Mouse (Mus musculus) erythroblast, adult 5-6 weeks (primary cell): ENCODE measurements around the gene Vapb. TPM values are rescaled to one million over a fixed set of nuclear protein-coding genes. Genes with fewer than 3 reads are reported as not detected.

ENCODE experiments used
- ATAC-seq: replicated peaks from 2 replicates; pipeline ENCODE4 v1.8.0; 2016; ENCODE audit warnings: moderate number of reproducible peaks, mild to moderate bottlenecking, moderate TSS enrichment, inconsistent platforms; ENCODE audit not compliant: poor library complexity, low FRiP score, severe bottlenecking
- total RNA-seq, 2 experiments: library from RNA; stranded (forward) in 1 of 2; stranded (reverse) in 1 of 2; fragments of 150-400 nt in 1 of 2; fragments of 200-764, 138-1000 nt in 1 of 2; gene quantifications; 2 replicates each; pipeline versions ENCODE4 v1.2.3 to v1.2.4; 2015 to 2017; ENCODE audit warnings: low replicate concordance in 2 of 2

Gene Vapb
- total RNA-seq, 2 experiments from 2014 or later, result 3.1 to 7.0 TPM

DNA sequence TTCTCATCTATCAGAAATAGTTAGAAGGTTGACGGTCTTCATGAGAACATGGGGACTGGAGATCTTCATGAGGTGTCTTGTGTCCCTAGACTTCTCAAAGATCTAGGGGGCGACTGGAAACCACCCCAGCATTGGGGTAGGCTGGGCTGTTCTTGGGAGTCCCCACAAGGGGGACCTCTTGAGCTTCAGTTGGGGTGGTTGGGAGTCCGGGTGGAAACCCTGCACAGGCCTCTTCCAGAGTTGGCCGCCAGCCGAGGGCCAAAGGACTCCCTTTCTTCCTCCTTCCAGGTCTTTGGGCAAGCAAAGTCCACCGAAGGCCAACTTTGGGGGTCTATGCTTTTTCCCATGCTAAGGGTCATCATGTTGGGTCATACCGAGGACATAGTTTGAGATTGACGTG, 74.5 kb downstream of the Vapb start:
- ATAC-seq, result no peak

DNA sequence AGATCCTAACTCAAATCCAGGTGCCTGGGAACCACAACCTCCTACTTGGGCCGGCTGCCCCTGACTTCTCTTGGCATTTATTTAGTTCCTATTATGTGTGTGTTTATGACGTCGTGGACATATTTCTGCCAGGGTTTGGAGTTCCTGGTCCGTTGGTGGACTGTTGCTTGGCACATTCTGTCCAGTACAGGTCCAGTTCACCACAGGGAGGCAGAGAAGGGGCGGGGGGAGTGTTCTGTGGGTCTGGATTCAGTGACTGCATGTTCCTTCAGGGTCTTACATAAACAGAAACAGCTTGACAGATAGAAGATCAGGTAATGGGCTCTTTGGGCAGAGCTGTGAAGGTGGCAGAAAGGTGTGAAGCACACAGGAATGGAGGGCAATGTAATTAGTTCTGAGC, 75.8 kb downstream of the Vapb start:
- ATAC-seq, result no peak

DNA sequence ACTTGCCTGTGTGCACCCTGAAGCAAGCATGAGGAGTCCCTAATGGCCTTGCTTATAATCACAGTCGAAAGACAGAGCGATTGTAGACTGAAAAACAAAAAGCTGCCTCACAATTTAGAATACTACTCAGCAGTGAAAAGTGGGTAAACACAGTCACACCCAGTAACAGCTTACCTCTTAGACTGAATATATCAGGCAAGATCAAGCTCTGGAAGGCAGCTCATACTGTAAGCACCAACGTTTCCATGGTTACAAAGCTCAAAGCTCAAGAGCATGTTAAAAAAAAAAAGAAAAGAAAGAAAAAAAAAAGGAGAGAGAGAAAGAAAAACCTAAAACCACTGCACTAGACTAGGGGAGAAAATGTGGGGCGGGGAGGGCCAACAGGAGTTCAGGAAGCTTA, 89.0 kb downstream of the Vapb start:
- no peak for ATAC-seq

DNA sequence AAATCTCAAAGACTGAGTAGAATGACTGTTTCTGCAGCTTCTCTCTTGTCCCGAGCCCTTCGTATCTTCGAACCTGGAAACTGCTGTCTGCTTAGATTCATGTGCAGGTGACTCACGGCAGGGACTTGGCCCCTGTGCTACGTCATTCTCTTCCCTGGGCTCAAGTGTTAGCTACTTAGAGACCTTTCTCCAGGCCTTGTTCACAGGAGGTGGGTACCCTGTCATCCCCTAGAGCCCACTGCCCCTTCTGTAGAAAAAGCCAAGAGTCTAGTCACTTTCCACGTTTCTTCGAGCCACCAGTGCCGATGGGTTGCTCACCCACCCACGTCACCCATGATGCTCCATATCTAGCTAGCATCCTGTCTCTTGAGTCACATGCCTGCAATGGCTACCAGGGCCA, 89.9 kb downstream of the Vapb start:
- no peak for ATAC-seq

DNA sequence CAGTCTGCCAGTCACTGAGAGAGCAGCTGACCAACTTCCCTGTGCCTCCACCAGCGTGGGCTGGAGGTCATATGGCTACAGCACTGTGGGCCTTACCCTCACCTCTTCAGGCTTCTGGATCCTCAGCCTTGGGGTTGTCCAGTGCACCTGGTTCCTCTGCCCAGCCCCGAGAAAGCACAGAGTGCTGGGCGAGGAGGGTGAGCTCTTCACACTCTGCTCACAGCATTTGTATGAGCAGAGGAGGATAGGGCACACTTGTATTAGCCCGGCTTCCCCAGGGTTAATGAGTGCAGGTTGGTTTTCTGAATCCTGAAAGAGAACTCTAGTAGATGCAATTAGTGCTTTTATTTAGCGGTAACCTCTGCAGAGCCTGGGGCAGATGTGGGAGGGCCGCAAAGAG, 90.8 kb downstream of the Vapb start:
- ATAC-seq, result no peak

DNA sequence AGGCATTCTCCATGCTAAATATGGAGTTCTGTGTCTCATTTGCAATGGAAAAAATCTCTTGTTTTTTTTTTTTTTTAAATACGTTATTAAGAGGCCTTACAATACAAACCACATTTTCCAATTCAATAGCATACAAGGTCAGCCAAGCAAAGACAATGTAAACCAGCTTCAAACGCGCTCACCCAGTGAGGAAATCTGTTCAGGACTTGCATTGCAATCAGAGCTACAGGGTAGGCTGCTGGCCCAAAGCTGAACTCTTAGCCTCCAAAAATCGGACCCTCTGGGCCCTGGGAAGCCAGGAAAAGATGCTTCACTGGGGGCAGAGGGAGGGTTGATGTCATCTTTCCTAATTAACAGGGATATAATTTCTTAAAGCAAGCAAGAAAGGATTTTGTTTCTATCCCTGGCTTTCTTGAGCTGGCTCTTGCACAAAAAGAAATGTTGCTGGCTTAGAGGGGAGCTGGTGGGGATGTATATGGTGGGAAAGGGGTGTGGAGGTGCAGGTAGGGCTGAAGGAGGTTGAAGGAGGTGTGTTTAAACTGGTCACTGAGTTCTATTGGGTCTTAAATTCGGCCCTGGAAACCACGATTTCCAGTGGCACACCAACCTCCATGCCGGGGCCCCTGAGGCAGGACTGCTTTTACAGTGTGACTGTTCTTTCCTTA, 95.6 kb downstream of the Vapb start:
- ATAC-seq, result no peak

Other genes with a start within 250 kb of the Vapb start
- not detected in 2 replicates for gene 1700021F07Rik, start 214.9 kb upstream of the Vapb start, total RNA-seq (2015; ENCODE audit: low replicate concordance)
- gene 1700021F07Rik, start 214.9 kb upstream of the Vapb start, total RNA-seq (2017; ENCODE audit: low replicate concordance), result not detected in 2 replicates
- gene Ankrd60, start 159.1 kb upstream of the Vapb start, total RNA-seq (2015; ENCODE audit: low replicate concordance), result not detected in 2 replicates
- gene Ankrd60, start 159.1 kb upstream of the Vapb start, total RNA-seq (2017; ENCODE audit: low replicate concordance), result not detected in 2 replicates
- gene Rab22a, start 77.8 kb upstream of the Vapb start, total RNA-seq (2015; ENCODE audit: low replicate concordance), result 3.3 and 4.6 TPM in 2 replicates
- gene Rab22a, start 77.8 kb upstream of the Vapb start, total RNA-seq (2017; ENCODE audit: low replicate concordance), result 3.1 and 4.0 TPM in 2 replicates
- gene 1700010B08Rik, start 18.1 kb upstream of the Vapb start, total RNA-seq (2015; ENCODE audit: low replicate concordance), result not detected in 2 replicates
- gene 1700010B08Rik, start 18.1 kb upstream of the Vapb start, total RNA-seq (2017; ENCODE audit: low replicate concordance), result not detected in 2 replicates